Mouse (Mus musculus): ENCODE measurements around the gene Mrgprh. TPM values are rescaled to one million over a fixed set of nuclear protein-coding genes. Genes with fewer than 3 reads are reported as not detected.

Mrgprh gene
- polyA plus RNA-seq, 2 experiments from 2014 or later: not detected

- no peak for ATAC-seq
These were observed 45.2 kb downstream of the Mrgprh start for GRCm38 (mm10) chr17:12921073-12921472.

GRCm38 (mm10) chr17:12925001-12925400, 49.2 kb downstream of the Mrgprh start:
- no peak for ATAC-seq

- no peak for ATAC-seq
These were observed 49.9 kb downstream of the Mrgprh start for GRCm38 (mm10) chr17:12925703-12926180.

Other genes with a start within 250 kb of the Mrgprh start
- gene Slc22a1, start 200.2 kb upstream of the Mrgprh start, polyA plus RNA-seq (2017; shearing (Covaris generic)): not detected
- 10 to 100 TPM; 45.2 to 46.1 TPM for gene Igf2r, start 106.4 kb upstream of the Mrgprh start, polyA plus RNA-seq (2017; shearing (Covaris generic))
- under 1 TPM in 1 of 2 experiments, not detected in 1; 0.62 TPM for gene Mas1, start 7.9 kb upstream of the Mrgprh start, polyA plus RNA-seq (2017; shearing (Covaris generic))
- gene Pnldc1, start 34.2 kb downstream of the Mrgprh start, polyA plus RNA-seq (2017; shearing (Covaris generic)): 1 to 10 TPM in 1 of 2 experiments, under 1 TPM in 1; 0.55 to 1.3 TPM
- 100 to 1,000 TPM; 221 to 225 TPM for gene Tcp1, start 39.7 kb downstream of the Mrgprh start, polyA plus RNA-seq (2017; shearing (Covaris generic))
- 100 to 1,000 TPM; 187 to 190 TPM for gene Mrpl18, start 40.3 kb downstream of the Mrgprh start, polyA plus RNA-seq (2017; shearing (Covaris generic))
- under 1 TPM in 1 of 2 experiments, not detected in 1; 0.52 TPM for gene Acat3, start 64.6 kb downstream of the Mrgprh start, polyA plus RNA-seq (2017; shearing (Covaris generic))
- 10 to 100 TPM; 53.6 to 68.3 TPM for gene Acat2, start 84.7 kb downstream of the Mrgprh start, polyA plus RNA-seq (2017; shearing (Covaris generic))
- 100 to 1,000 TPM in 1 of 2 experiments, 10 to 100 TPM in 1; 97.3 to 149 TPM for gene Wtap, start 118.1 kb downstream of the Mrgprh start, polyA plus RNA-seq (2017; shearing (Covaris generic))
- gene Sod2, start 130.8 kb downstream of the Mrgprh start, polyA plus RNA-seq (2017; shearing (Covaris generic)): 10 to 100 TPM; 50.5 to 67.6 TPM
- gene Gpr31b, start 176.3 kb downstream of the Mrgprh start, polyA plus RNA-seq (2017; shearing (Covaris generic)): not detected
- not detected for gene Tcp10b, start 185.1 kb downstream of the Mrgprh start, polyA plus RNA-seq (2017; shearing (Covaris generic))

Data from CD4-positive, CD25-positive, alpha-beta regulatory T cell, adult 4 months (primary cell).